Mouse (Mus musculus) central nervous system, embryonic 18 days (tissue): Measurements from ENCODE around the gene Olfr930. TPM values are rescaled to one million over a fixed set of nuclear protein-coding genes. Genes with fewer than 3 reads are reported as not detected.

Experiments
- polyA plus RNA-seq: library from polyadenylated mRNA; depleted of rRNA; stranded (reverse); fragments of >200 nt; gene quantifications from 2 replicates; pipeline ENCODE4 v1.2.3, GENCODE M21; 2012; rRNA removed

Gene Olfr930
- polyA plus RNA-seq: not detected in 2 replicates

DNA sequence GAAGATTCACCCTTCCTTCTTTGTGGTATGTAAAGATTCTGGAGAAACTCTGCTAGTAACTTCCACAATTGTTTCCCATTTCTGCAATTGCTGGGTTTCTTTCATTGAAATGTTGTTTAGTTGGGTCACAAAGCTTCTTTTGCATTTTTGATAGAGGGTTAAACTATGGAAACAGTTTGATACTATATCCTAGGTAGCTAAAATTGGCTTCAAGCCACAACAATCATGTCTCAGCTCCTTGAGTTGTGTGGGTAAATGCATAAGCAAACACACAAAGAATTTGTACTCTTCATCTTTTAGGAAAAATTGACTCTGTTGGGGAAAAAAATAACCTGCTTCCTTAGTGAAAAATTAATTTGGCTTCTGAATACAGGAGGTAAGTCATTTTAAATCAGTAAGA is at the start of gene Olfr930:
Gene Olfr930, plus strand, starts transcription at position 301 of the 400 bp plus-strand sequence.

DNA sequence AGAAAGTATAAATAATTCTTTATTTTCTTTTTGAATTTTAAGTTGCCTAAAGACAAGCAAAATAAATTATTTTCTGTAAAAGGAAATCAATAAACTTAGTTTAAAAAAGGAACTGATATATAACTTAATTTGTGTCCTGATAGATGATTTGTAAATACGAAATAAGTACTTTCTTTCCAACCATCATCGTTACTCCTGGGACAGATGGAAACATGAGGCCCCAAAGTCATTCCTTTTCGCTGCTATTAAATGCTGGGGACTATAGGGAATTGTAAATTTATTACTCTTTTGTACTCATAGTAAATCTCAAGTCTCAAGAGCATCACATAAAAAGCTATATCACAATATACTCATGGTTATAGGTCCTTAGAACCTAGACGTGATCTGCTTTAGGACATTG is 42.4 kb downstream of the Olfr930 start, which contains the start of gene Olfr933:
Gene Olfr933, plus strand, starts transcription at position 301 of the 400 bp plus-strand sequence.

Other genes with a start within 250 kb of the Olfr930 start
- gene Olfr919, start 226.1 kb upstream of the Olfr930 start, polyA plus RNA-seq: not detected in 2 replicates
- gene Vwa5a, start 211.5 kb upstream of the Olfr930 start, polyA plus RNA-seq: 4.7 and 6.2 TPM in 2 replicates
- gene Olfr920, start 177.5 kb upstream of the Olfr930 start, polyA plus RNA-seq: 0.03 and 0.05 TPM in 2 replicates
- not detected in 2 replicates for gene Olfr921, start 156.7 kb upstream of the Olfr930 start, polyA plus RNA-seq
- gene Olfr922, start 115.2 kb upstream of the Olfr930 start, polyA plus RNA-seq: not detected in 2 replicates
- not detected in 2 replicates for gene Olfr923, start 103.3 kb upstream of the Olfr930 start, polyA plus RNA-seq
- gene Olfr924, start 85.4 kb upstream of the Olfr930 start, polyA plus RNA-seq: not detected in 2 replicates
- not detected in 2 replicates for gene Olfr26, start 74.7 kb upstream of the Olfr930 start, polyA plus RNA-seq
- gene Olfr926, start 52.7 kb upstream of the Olfr930 start, polyA plus RNA-seq: not detected in 2 replicates
- gene Olfr933, start 42.5 kb downstream of the Olfr930 start, polyA plus RNA-seq: not detected in 2 replicates
- gene Olfr934, start 58.5 kb downstream of the Olfr930 start, polyA plus RNA-seq: not detected in 2 replicates
- not detected in 2 replicates for gene Olfr935, start 69.9 kb downstream of the Olfr930 start, polyA plus RNA-seq
- not detected in 2 replicates for gene Olfr146, start 93.6 kb downstream of the Olfr930 start, polyA plus RNA-seq
- not detected in 2 replicates for gene Olfr937, start 135.1 kb downstream of the Olfr930 start, polyA plus RNA-seq
- not detected in 2 replicates for gene Olfr938, start 149.1 kb downstream of the Olfr930 start, polyA plus RNA-seq
- not detected in 2 replicates for gene Olfr27, start 198.3 kb downstream of the Olfr930 start, polyA plus RNA-seq
- gene Olfr943, start 236.5 kb downstream of the Olfr930 start, polyA plus RNA-seq: not detected in 2 replicates